Mouse (Mus musculus): Measurements from ENCODE around the gene Folr1.

Folr1 gene

GRCm38 (mm10) chr7:101833352-101833751, 37.2 kb downstream of the Folr1 start:
- no peak for DNase-seq (ENCODE audit: low spot score in 2 of 2)

GRCm38 (mm10) chr7:101832372-101832771, 38.2 kb downstream of the Folr1 start:
- no peak for DNase-seq (ENCODE audit: low spot score in 2 of 2)

GRCm38 (mm10) chr7:101831437-101831836, 39.2 kb downstream of the Folr1 start:
- no peak for DNase-seq (ENCODE audit: low spot score in 2 of 2)

GRCm38 (mm10) chr7:101830373-101830772, 40.2 kb downstream of the Folr1 start:
- DNase-seq (ENCODE audit: low spot score in 2 of 2), result no peak

- DNase-seq (ENCODE audit: low spot score in 2 of 2), result no peak
Measured at GRCm38 (mm10) chr7:101823758-101824630, 46.6 kb downstream of the Folr1 start.

- DNase-seq (ENCODE audit: low spot score in 2 of 2), result no peak
Measured at GRCm38 (mm10) chr7:101822836-101823757, 47.5 kb downstream of the Folr1 start.

GRCm38 (mm10) chr7:101821571-101822501, 48.8 kb downstream of the Folr1 start:
- DNase-seq (ENCODE audit: low spot score in 2 of 2), result no peak

GRCm38 (mm10) chr7:101820295-101821030, 50.1 kb downstream of the Folr1 start:
- DNase-seq (ENCODE audit: low spot score in 2 of 2), result no peak

- no peak for DNase-seq (ENCODE audit: low spot score in 2 of 2)
Measured at GRCm38 (mm10) chr7:101817861-101818401, 52.7 kb downstream of the Folr1 start, which contains the start of gene Phox2a. TSS of gene Phox2a (plus strand) at chr7:101818313.

Data from right cerebral cortex, adult 2 months (tissue).